Mouse (Mus musculus) small intestine, adult 2 months (tissue): ENCODE results near the gene Neb.

Experiments used
- CTCF ChIP-seq: fragments of 200-500 bp; IDR thresholded peaks from 2 replicates; pipeline ENCODE4 v1.5.1; 2012; ENCODE audit warnings: low read depth, mild to moderate bottlenecking, control low read depth, inconsistent platforms, low read length, moderate library complexity, mixed read lengths; ENCODE audit not compliant: insufficient replicate concordance, insufficient read length; ENCODE audit errors: extremely low read depth
- POLR2A ChIP-seq: fragments of 200-500 bp; IDR thresholded peaks from 2 replicates; pipeline ENCODE4 v1.6.1; 2012; ENCODE audit warnings: low read depth, mild to moderate bottlenecking, control low read depth, inconsistent platforms, low read length, moderate library complexity

- TF ChIP-seq CTCF (no peak), POLR2A (no peak)
Observed at GRCm38 (mm10) chr2:52372480-52372879, 5.8 kb downstream of the Neb start.
